Mouse (Mus musculus) lung, adult 2 months (tissue): ENCODE data around the gene S100a6.

Experiments
- CTCF ChIP-seq: fragments of 200-500 bp; IDR thresholded peaks from 2 replicates; pipeline ENCODE4 v1.5.1; 2011; ENCODE audit warnings: mild to moderate bottlenecking, low read length, control low read depth; ENCODE audit not compliant: insufficient read depth
- POLR2A ChIP-seq: fragments of 200-500 bp; IDR thresholded peaks from 2 replicates; pipeline ENCODE4 v1.6.1; 2011; ENCODE audit warnings: low read depth, mild to moderate bottlenecking, control low read depth, low read length, borderline replicate concordance; ENCODE audit errors: extremely low read depth

- TF ChIP-seq CTCF: no peak
- no peak for TF ChIP-seq POLR2A
Observed at GRCm38 (mm10) chr3:90589390-90589789, 23.3 kb upstream of the S100a6 start.
